Mouse (Mus musculus): ENCODE measurements around the gene Hps4.

The Hps4 gene

DNA sequence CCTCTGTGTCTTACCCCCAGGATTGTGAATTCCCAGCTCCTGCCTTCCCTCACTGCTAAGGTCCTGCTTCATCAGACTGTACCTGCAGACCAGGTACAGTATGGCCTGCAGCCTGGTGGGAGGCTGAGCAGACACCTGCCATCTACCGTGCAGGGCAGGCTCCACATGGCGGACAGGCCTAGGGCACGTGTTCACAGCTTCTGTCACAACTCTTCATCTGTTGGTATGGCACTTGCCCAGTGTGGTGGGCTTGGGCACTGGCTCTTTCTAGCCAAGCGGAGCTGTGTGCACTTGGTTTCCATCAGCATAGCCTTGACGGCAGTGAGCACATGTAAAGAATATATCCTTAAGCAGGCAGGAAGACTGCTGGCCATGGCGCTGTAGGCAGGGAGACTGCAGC lies 24.0 kb downstream of the Hps4 start:
- no peak for ATAC-seq (ENCODE audit: low TSS enrichment)

DNA sequence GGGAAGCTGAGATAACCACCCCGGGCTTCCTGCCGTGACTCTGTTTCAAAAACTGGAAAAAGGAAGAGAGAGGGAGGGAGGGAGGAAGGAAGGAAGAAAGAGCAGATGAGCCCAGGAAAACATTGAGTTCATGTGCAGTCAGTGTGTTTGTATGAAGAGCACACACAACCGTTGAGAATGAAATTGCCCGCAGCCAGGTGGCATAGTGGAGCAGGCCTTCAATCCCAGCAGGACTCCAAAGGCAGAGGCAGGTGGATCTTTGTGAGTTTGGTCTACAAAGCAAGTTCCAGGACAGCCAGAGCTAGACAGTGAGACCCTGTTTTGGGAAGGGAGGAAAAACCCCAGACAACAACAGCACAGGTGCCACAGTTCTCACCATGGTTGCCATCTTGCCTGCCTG lies 24.5 kb downstream of the Hps4 start:
- ATAC-seq (ENCODE audit: low TSS enrichment) = no peak

DNA sequence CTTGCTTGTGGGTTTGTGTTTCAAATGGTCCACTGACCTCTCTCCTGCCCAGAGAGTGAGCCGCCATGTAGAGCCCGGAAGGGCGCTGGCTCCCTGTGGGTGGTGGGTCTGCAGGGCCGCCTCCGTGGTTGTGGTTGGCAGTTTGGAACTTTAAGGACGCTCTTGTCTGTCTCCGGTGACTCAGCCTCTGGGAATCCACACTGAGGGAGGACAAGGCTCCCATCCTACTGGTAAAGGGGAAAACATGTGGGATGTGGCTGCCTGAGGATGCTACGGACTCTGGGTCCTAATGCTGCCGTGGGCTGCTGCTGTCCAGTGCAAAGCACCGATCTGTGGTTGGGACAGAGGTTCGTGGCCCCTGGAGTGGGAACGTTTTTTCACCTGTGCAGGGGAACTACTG lies 25.0 kb downstream of the Hps4 start:
- ATAC-seq (ENCODE audit: low TSS enrichment) = peak; percentile 53; the same call in 1 of the 2 replicates

DNA sequence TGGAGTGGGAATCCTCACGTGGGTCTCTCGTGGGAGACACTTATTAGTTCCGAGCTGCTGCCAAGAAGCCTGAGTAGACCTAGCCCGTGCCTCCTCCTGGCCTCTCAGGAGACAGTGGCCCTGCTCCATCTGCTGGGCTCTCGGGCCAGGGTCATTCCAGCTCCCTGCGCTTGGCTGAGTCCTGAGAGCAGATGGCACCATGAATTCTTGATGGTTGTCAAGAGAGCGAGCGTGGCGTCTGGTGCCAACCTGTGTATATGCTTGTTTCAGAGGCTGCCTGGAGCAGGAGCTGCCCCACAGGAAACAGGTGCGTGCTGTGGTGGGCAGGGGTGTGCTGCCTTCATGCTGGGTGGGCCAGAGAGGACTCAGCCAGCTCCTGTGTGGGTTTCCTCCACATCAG lies 25.8 kb downstream of the Hps4 start:
- ATAC-seq (ENCODE audit: low TSS enrichment) = no peak

DNA sequence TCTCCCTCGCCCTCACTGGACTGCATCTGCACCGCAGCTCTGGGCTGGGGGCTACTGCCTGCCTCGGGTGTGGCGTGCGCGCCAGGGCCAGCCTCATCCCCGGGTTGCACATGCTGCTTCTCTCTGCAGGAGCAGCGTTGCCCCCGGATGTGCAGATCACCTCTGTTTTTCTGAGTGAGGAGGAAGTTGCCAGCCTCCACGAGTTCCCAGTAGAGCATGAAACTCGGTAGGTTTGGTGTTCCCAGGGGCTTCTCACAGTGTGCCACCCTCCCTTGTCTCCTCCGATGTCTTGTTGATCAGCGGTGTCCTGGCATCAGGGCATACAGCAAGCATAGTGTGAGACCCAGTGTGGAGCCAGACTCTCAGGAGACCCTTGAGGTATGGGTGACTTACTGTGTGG lies 26.4 kb downstream of the Hps4 start:
- no peak for ATAC-seq (ENCODE audit: low TSS enrichment)

DNA sequence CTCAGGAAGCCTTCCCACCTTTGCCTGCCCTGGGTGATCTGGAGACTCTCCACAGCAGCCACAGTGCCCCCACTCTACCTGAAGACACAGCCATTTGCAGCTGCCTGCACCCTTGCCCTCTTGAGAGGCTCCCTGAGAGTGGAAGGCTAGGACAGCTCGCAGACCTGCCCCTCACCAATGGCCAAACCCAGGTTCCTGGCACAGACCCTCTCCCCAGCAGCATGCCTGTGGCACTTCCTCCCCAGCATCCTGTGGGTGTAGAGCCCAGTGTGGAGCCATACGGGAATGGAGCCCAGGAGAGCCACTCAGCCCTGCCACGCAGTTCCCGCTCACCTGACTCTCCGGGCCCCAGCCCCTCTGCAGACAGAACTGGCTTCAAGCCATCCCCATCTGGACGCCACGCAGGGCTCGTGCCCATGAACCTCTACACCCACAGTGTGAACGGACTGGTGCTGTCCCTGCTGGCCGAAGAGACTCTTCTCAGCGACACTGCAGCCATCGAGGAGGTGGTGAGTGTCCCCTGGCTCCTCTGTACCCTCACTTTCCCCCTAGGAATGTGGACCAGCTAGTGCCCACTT lies 27.4 kb downstream of the Hps4 start:
- no peak for ATAC-seq (ENCODE audit: low TSS enrichment)

DNA sequence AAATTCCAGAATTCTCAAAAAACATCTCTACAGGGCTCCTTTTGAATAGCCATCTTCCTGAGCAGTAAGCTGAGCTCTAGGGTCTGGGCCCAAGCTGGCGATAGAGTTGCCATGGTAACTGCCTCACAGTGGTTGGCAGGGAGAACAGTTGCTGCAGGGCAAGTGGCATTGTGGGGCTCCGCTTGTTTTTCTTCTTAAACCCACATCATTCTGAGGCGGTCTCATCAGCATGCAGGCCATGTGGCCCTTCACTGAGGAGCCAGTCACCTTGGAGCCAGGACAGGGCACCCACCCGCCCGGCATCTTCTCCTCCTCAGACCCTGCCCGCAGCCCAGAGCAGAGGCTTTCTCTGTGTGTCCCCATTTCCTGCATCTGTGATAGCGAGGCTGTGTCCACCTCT lies 29.1 kb downstream of the Hps4 start:
- ATAC-seq (ENCODE audit: low TSS enrichment) = peak; percentile 78

DNA sequence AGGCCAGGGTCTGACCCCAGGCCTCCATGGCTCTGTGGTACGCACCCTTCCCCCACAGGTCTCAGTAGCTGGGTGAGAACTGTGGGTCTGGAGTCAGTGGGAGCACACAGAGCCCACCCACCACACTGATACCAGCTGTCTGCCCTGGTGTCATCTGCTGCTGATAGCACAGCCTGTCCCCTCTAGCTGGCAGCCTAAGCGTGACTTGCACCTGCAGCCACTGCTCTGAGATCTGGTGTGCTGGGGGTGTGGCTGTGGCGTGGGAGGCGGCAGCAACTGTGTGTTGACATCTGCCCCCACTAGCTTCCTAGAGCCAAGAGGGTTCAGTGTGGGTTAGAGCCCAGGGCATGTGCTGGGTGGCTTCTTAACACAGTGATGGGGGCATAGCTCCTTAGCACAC lies 33.2 kb downstream of the Hps4 start:
- ATAC-seq (ENCODE audit: low TSS enrichment) = no peak

DNA sequence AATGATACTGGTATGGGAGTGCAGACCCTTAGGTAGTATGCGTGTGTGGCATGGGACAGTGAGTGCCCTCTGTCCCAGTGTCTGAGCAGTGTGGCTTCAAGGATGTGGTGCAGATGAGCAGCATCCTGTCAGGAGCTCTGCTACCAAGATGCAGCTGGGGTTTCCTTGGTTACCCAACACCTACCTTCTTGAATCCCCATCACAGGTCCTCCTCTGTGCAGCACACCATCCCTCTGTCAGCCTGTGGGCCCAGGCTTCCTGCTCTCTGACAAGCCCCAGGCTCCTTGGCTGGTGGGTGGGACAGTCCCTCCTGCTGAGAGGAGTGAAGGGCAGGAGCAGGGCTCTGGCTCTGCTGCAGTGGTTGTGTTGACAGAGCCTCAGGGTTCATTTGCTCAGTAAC lies 34.5 kb downstream of the Hps4 start:
- peak; percentile 39 for ATAC-seq (ENCODE audit: low TSS enrichment)

DNA sequence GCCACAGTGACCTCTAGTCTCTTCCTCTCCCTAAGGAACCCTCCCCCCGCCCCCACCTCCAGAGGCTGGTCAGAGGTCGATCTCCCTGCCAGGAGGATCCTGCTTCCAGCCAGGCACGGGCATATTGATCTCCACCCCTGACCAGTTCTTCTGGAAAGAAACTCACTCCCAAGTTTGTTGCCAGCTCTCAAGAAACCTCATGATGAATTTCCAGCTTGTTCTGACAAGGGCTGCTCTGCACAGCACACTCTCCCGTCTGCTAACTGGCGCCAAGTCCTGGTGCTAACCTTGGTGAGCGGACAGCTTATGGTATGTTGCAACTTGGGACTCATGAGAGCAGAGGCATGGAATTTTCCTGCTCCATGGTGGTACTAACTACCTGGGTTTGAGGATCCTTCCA lies 35.8 kb downstream of the Hps4 start:
- ATAC-seq (ENCODE audit: low TSS enrichment) = no peak

DNA sequence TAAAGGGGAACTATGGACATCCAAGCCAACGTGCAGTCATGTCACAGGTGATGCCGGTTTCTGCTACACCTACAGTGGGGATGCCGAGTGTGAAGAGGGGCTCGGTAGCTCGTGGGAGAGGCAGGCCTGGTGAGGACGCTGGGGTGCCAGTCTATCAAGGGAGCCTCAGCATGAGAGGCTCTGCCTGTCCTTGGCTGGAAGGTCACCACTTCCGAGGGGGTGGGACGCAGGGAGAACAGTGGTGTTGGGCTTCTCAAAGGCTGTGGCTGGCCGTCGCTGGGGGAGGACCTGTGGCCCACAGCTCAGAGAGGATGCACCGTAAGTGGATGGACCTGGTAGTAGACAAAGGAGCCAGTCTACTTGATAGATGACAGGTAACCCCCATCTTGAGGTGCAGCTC lies 38.3 kb downstream of the Hps4 start:
- ATAC-seq (ENCODE audit: low TSS enrichment) = no peak

DNA sequence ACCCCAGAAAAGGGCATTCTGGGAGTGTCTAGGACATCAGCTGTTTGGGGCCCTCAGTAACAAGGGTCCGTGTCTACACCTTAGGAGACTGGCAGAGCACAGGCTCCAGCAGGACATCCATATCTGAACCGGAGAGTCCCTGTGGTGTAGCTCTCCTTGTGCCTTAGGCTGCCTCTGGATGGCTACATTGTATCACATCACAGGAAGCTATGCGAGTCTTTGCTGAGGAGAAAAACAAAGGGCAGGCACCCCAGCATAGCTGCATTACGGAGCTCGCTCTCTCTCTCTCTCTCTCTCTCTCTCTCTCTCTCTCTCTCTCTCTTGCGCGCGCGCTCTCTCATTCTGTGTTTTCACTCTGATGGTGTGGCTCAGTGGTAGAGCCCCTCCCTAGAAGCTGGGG lies 39.2 kb downstream of the Hps4 start:
- no peak for ATAC-seq (ENCODE audit: low TSS enrichment)

DNA sequence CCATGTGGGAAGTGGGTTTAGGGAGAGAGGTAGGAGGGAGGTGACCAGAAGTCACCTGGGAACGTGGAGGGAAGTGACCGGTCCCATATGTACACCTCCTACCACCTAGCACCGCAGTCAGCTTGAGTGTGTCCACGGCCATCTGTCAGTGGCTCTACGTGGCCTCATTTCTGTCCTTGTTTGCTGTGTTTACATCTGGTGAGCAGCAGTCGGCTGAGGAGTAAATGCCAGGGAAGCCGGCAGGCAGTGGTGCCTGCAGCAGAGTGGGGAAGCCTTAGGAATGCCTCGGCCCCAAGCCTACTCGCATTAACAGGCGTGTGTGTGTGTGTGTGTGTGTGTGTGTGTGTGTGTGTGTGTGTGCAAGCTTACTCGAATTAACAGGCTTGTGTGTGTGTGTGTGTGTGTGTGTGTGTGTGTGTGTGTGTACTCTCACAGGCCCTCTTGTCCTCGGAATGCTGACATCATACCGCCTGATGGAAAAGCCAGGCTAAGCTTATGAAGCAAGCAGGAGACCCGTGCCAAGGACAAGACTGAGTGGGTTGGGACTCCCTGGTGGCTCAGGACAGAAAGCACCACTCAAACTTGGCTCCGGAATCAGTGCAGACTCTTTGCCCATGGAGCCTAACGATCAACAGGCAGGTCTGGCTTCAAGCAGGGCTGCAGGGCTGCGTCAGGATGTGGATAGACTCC lies 39.9 kb downstream of the Hps4 start:
- ATAC-seq (ENCODE audit: low TSS enrichment) = peak; percentile 51

DNA sequence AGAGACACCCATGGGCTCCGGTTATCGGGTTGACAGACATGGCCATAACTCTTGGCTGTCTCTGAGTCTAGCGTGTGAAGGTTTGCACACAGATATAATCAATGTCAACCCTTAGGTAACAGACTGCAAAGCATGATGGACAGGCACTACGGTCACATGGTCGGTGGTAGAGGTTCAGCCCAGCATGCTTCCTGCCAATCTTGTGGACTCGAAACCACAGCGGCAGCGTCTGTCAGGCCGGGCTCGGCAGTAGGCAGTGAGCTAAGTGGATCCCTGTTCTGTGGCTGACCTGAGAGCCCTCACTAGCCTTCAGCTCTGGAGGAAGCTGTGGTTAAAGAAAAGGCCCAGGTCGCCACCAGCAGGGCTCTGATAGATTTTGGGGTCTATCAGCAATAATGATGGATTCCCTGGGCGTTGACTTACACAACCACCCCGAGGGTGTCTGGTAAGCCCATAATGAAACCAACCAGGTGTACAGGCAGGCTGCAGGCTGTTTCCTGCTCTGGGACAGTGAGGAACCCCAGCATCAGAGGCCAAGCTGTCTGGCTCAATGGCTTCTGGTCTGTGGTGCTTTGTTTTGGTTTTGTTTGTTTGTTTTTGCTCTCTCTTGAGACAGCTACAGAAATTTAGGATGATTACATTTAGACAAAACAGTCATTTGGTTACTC lies 42.1 kb downstream of the Hps4 start:
- no peak for ATAC-seq (ENCODE audit: low TSS enrichment)

DNA sequence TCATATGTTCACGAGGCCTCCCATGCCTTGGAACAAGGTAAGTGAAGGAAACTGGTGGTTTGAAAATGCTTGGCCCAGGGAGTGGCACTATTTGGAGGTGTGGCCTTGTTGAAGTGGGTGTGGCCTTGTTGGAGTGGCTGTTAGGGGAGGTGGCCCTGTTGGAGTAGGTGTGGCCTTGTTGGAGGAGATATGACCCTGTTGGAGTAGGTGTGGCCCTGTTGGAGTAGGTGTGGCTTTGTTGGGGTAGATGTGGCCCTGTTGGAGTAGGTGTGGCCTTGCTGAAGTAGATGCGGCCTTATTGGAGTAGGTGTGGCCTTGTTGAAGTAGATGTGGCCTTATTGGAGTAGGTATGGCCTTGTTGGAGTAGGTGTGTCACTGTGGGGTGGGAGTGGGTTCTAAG lies 43.1 kb downstream of the Hps4 start:
- ATAC-seq (ENCODE audit: low TSS enrichment) = no peak

DNA sequence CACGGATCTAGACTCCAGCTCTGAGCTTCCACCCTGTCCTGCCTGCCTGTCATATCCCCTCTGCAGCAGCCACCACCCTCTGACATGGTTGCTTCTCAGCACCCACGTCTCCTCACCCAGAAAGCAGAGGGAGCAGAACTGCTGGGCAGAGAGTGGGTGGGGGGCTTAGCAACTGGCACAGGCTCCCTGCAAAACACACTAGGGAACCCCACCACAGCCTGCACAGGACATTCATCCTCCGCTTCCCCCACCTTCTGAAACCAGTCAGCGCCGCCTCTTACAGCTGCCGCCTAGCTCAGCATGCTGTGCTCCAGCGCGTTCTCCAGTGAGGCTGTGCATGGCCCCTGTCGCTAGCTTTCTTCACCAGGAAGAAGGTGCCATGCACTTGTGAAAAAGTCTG lies 46.5 kb downstream of the Hps4 start:
- ATAC-seq (ENCODE audit: low TSS enrichment) = peak; percentile 39; the same call in 1 of the 2 replicates

DNA sequence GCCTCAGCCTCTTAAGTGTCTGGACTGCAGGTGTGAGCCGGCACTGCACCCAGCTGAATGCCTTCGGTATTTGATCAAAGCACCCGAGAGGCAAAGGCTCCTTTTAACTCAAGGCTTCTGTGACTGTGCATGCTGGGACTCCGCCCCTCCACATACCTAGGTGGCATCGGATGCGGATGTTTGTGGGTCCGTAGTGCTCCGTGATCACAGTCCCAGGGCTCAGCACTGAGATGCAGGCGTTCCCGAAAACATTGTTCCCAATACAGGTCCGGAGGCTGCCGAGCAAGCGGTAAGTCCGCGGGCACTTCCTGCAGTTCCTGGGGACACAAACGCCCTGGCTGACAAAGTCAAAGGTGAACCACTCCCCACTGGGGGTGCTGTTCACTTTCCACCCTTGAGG lies 48.1 kb downstream of the Hps4 start:
- no peak for ATAC-seq (ENCODE audit: low TSS enrichment)

DNA sequence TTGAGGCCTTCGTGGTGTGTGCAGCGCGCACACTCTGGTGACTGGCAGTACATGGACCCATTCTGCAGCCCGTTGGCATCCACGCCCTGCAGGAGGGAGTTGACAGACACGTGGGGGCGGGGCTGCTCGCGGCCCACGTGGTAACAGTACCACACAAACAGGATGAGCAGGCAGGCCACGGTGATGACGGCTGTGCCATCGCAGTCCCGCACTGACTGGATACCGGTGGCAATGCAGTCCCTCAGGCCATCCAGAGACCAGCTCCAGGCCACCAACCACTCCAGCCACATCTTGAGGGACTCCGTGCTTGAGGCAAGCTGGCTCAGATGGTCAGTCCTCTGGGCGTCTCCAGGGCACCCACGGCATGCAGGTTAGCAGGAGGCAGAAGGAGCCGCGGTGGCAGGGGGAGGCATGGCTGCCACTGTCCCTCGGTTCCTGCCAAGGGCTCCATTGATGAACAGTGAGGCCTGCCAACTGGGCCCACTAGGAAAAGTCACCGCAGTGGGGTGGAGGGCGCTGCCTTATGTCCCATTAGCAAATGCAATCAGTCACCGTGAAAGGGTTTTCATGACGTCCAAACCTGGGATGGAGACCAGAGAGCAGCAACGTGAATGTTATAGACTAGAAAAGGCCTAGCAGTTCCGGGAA lies 48.9 kb downstream of the Hps4 start:
- ATAC-seq (ENCODE audit: low TSS enrichment) = no peak

DNA sequence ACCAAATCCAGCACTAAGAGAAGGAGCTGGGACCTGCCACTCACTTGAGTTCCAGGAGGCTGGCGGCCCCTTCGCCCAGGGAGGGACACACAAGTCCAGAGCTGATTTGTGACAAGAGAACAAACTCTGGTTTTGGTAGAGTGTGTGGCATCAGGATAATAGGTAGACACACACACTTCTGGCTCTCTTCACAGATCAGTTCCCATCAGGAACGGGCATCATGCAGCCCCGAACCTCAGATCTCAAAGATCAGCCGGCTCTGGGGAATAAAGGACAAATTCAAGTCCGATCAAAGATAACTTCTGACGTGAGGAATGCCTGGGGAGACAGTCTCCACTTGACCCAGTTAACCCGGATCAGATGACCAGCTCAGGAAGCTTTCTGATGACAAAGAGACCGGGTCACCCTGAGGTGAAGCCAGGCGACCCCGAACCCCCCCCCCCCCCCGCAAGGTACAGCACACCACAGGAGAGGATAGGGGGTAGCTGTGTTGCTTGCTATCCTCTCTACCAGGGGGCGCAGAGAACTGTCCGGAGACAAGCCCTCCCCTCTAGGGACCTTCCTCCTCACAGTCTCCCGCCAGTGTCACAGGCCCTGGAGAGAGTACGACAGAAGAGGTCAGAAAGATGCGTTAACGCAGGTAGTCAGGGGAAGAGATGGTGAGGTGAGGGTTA lies 51.0 kb downstream of the Hps4 start:
- ATAC-seq (ENCODE audit: low TSS enrichment) = no peak

DNA sequence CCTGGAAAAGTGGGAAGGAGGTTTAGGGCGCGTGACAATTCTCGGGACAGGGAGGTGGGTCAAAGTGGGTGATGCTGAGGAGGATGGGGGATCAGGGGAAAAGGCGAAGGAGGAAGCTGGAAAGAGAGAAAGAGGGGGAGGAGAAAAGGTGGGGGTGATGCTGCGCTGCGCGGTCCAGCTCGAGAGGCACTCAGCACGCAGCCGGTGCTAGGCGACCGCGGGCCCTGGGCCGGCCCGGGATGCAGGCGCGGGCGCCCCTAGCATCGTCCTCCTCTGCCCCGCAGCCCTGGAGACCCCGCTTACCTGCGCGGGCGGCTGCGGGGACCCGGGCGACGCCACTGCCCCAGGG lies 51.5 kb downstream of the Hps4 start:
- no peak for ATAC-seq (ENCODE audit: low TSS enrichment)

DNA sequence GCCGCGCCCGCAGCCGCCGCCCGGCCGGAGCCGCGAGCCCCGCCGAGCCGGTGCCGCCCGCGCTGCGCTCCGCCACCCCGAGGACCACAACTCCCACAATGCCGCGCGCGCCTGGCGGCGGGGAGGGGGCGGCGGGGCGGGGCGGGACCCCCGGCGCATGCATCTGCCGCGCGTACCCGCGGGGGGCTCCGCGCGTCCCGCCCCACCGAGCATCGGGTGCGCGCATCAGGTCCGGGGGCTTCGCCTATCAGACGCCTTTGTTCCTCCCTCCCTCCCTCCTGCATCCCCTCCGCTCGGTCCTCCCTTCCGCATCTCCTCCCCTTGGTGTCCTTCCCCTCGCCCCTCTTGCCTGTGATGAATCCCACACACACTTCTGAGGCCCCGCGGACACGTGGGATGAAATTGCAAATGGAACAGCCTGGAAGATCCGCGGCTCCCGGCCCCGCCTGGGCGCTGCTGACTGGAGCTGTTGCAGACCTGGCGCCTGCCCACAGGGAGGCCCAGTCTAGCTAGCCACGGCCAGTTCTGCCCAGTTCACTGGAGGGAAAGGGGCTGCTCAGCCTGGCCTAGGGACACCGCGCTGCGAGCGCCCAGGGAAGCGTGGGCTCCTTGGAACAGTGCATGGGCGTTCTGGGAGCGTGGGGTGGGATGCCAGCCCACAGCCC lies 52.0 kb downstream of the Hps4 start, which contains the start of gene Asphd2:
Asphd2 (minus strand) TSS at position 88 of the 665 bp plus-strand sequence.
- ATAC-seq (ENCODE audit: low TSS enrichment) = peak; percentile 64

DNA sequence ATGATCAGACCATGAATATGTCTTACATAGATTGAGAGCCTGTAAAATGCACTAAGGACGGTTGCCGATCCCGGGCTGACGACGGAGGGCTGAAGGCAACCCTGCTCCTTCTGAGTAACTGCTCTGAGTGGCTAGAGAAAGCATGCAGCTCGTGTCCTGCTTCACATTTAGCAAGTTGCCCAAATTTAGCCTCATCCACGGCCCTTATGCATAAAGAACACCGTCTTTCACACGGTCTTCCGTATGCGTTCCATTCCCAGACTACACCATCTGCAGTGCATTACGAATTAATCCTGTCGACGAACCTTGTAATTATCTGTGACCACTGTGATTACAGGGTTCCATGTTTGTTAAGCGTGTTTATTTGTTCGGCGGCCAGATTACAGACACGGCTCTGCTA lies 53.2 kb downstream of the Hps4 start:
- ATAC-seq (ENCODE audit: low TSS enrichment) = no peak

Data from frontal cortex, adult (tissue).